In genomic region chr15:5238553-5238952, GRCm38 (mm10) we compare ENCODE assay signal across 19 mouse cellular contexts. TPM values are rescaled to one million over a fixed set of nuclear protein-coding genes. Genes with fewer than 3 reads are reported as not detected.
DNase-seq lines count a peak whose midpoint lies in the region; ATAC-seq and TF ChIP-seq lines count a peak whose summit lies in the region.
"Had no signal": no experiment of that assay in that cellular context is flagged by ENCODE, and none has a peak within 500 bp of the region (broad histone marks: within the 10 kb centered on the region; RNA-seq: fewer than 3 reads in every experiment).

No protein-coding gene starts in this region.

- DNase-seq in gastrocnemius, adult 2 months, result peak; percentile 25
- no peak for DNase-seq in gastrocnemius, adult 18-20 months (ENCODE audit: low spot score)
- DNase-seq in liver, postnatal 0 days, result no peak
- no peak for DNase-seq in liver, embryonic 11.5 days (ENCODE audit: low spot score)
- DNase-seq in spleen, adult 18-20 months, result no peak
- DNase-seq: adrenal gland, adult 8-10 months; cerebellum, postnatal 14 days; gastrocnemius, postnatal 25 days; kidney, postnatal 14 days; lung, adult 18-20 months; thymus, postnatal 36 days had no signal

- peaks cover 15% of the 10 kb centered on the region for H3K27me3 ChIP-seq in liver, postnatal 0 days (ENCODE audit: insufficient read depth, low read length)
- H3K27me3 ChIP-seq in liver, embryonic 11.5 days (replicated peaks; ENCODE audit: control insufficient read depth, insufficient read depth, low read length), result peaks cover 13% of the 10 kb centered on the region
- peaks cover 25% of the 10 kb centered on the region for H3K27me3 ChIP-seq in forebrain, embryonic 16.5 days (replicated peaks; ENCODE audit: control insufficient read depth, insufficient read depth, low read length)

- H3K9ac ChIP-seq in liver, postnatal 0 days (replicated peaks), result no peak overlapping the region
- no peak overlapping the region for H3K9ac ChIP-seq in liver, embryonic 11.5 days (ENCODE audit: low read depth, low read length)
- H3K9ac ChIP-seq in forebrain, embryonic 16.5 days (replicated peaks; ENCODE audit: low read depth, low read length), result no peak overlapping the region
- H3K9ac ChIP-seq: limb, embryonic 13.5 days; midbrain, embryonic 15.5 days had no signal

- no peak for TF ChIP-seq EP300 in liver, postnatal 0 days (IDR thresholded peaks at IDR 0.05; ENCODE audit: low read depth)

- WGBS in liver, postnatal 0 days (ENCODE audit: insufficient replicate concordance), result 80% methylated on average over 4 of the region's 4 CpGs
- 85% methylated on average over 4 of the region's 4 CpGs for WGBS in liver, embryonic 11.5 days
- 80% methylated on average over 4 of the region's 4 CpGs for WGBS in forebrain, embryonic 16.5 days

- no peak for ATAC-seq in liver, postnatal 0 days
- ATAC-seq in liver, embryonic 11.5 days (replicated peaks; ENCODE audit: low FRiP score), result no peak
- ATAC-seq in inflammation-experienced regulatory T-cells, adult 6 months, result peak; percentile 20
- ATAC-seq in forebrain, embryonic 16.5 days, result no peak
- ATAC-seq: midbrain, embryonic 15.5 days had no signal

- H3K9me3 ChIP-seq in liver, postnatal 0 days (ENCODE audit: low read length), result no peaks in the 10 kb centered on the region
- no peaks in the 10 kb centered on the region for H3K9me3 ChIP-seq in liver, embryonic 11.5 days (ENCODE audit: control insufficient read depth, low read length)
- H3K9me3 ChIP-seq in forebrain, embryonic 16.5 days (ENCODE audit: control insufficient read depth, low read length), result no peaks in the 10 kb centered on the region
- H3K9me3 ChIP-seq: embryonic facial prominence, embryonic 10.5 days; limb, embryonic 13.5 days; midbrain, embryonic 15.5 days had no signal

- 0 out of 2 replicates have a peak, but pooled peaks cover 3% of the 10 kb centered on the region for H3K36me3 ChIP-seq in liver, postnatal 0 days (replicated peaks; ENCODE audit: insufficient read depth, low read length)
- H3K36me3 ChIP-seq in liver, embryonic 11.5 days (ENCODE audit: control insufficient read depth, insufficient read depth, low read length), result no peaks in the 10 kb centered on the region
- no peaks in the 10 kb centered on the region for H3K36me3 ChIP-seq in forebrain, embryonic 16.5 days (ENCODE audit: control insufficient read depth, insufficient read depth)
- H3K36me3 ChIP-seq: embryonic facial prominence, embryonic 10.5 days; limb, embryonic 13.5 days; midbrain, embryonic 15.5 days had no signal

- H3K4me3 ChIP-seq in gastrocnemius, adult 2 months, result peak overlapping the region; percentile 92
- H3K4me3 ChIP-seq in liver, postnatal 0 days (ENCODE audit: low read depth, low read length), result no peak overlapping the region
- H3K4me3 ChIP-seq in liver, embryonic 11.5 days (ENCODE audit: low read depth, low read length), result no peak overlapping the region
- H3K4me3 ChIP-seq in brown adipose tissue, adult 24 weeks (ENCODE audit: insufficient read depth, low read depth, low read length), result 0 out of 2 replicates have a peak overlapping the region, but pooled peaks have one; percentile 26
- no peak overlapping the region for H3K4me3 ChIP-seq in forebrain, embryonic 16.5 days (replicated peaks; ENCODE audit: low read length)
- H3K4me3 ChIP-seq: embryonic facial prominence, embryonic 10.5 days; erythroblast, embryonic 14.5 days; limb, embryonic 13.5 days; midbrain, embryonic 15.5 days had no signal

- H3K4me1 ChIP-seq in liver, postnatal 0 days (ENCODE audit: insufficient read depth), result peaks cover 33% of the 10 kb centered on the region
- peaks cover 29% of the 10 kb centered on the region for H3K4me1 ChIP-seq in liver, embryonic 11.5 days (replicated peaks; ENCODE audit: control insufficient read depth, insufficient read depth, low read length)
- H3K4me1 ChIP-seq in brown adipose tissue, adult 24 weeks (ENCODE audit: control insufficient read depth, insufficient read depth, insufficient read length, low read length), result peaks cover 7% of the 10 kb centered on the region; the same call in 1 of the 2 replicates
- peaks cover 19% of the 10 kb centered on the region for H3K4me1 ChIP-seq in forebrain, embryonic 16.5 days (replicated peaks; ENCODE audit: control insufficient read depth, insufficient read depth, low read length)

- no peak for TF ChIP-seq CTCF in gastrocnemius, adult 2 months (IDR thresholded peaks at IDR 0.05)
- TF ChIP-seq CTCF in liver, postnatal 0 days (IDR thresholded peaks at IDR 0.05; ENCODE audit: low read depth), result no peak

- intact Hi-C loops in gastrocnemius, adult 2 months (cut with DNase I), result loop anchor here (5.0 kb wide), 1 partner anchor 839 kb away; no protein-coding TSS in a partner anchor

- H3K4me2 ChIP-seq in liver, postnatal 0 days (ENCODE audit: low read depth, low read length), result peak overlapping the region; percentile 11; the same call in 1 of the 2 replicates
- no peak overlapping the region; the same call in 1 of the 2 replicates for H3K4me2 ChIP-seq in liver, embryonic 11.5 days
- no peak overlapping the region for H3K4me2 ChIP-seq in forebrain, embryonic 16.5 days (ENCODE audit: low read length)
- H3K4me2 ChIP-seq: midbrain, embryonic 15.5 days had no signal

- H3K27ac ChIP-seq in gastrocnemius, adult 2 months, result peak overlapping the region; percentile 85
- no peak overlapping the region for H3K27ac ChIP-seq in liver, postnatal 0 days (ENCODE audit: low read depth)
- no peak overlapping the region for H3K27ac ChIP-seq in liver, embryonic 11.5 days (ENCODE audit: low read depth, low read length)
- H3K27ac ChIP-seq in brown adipose tissue, adult 24 weeks (replicated peaks; ENCODE audit: low read depth, low read length), result 0 out of 2 replicates have a peak overlapping the region, but pooled peaks have one; percentile 52
- H3K27ac ChIP-seq in forebrain, embryonic 16.5 days (ENCODE audit: low read length), result no peak overlapping the region
- H3K27ac ChIP-seq: embryonic facial prominence, embryonic 10.5 days; limb, embryonic 13.5 days; macrophage; midbrain, embryonic 15.5 days had no signal

RNA-seq across cellular contexts. Expression of gene Ptger4, which starts 5.4 kb away (rescaled TPM):
- 1 to 10 TPM; 1.2 to 1.9 TPM for total RNA-seq in gastrocnemius, adult 2 months (2021)
- under 1 TPM; 0.46 to 0.66 TPM for total RNA-seq in gastrocnemius, adult 18-20 months (2021)
- 0.99 and 1.5 TPM in 2 replicates for polyA plus RNA-seq in liver, postnatal 0 days (2015; fragmentation: Nextera tagmentation; extraction: Ambion mirVana)
- polyA plus RNA-seq in liver, embryonic 11.5 days (2014; fragmentation: Nextera tagmentation; extraction: Ambion mirVana), result 5.1 and 5.8 TPM in 2 replicates
- polyA plus RNA-seq in brown adipose tissue, adult 24 weeks (2012; ENCODE audit: insufficient read depth, insufficient read length, missing spikeins), result 2.6 and 3.1 TPM in 2 replicates
- polyA plus RNA-seq in inflammation-experienced regulatory T-cells, adult 6 months (2017; shearing (Covaris generic)), result 10 to 100 TPM; 25.0 to 27.1 (median 26.3) TPM
- 0.52 and 0.63 TPM in 2 replicates for polyA plus RNA-seq in forebrain, embryonic 16.5 days (2015; fragmentation: Nextera tagmentation; extraction: Ambion mirVana)

RNA-seq across cellular contexts. Expression of gene Ttc33, which starts 53.2 kb away (rescaled TPM):
- 10 to 100 TPM; 61.6 to 67.4 TPM for total RNA-seq in gastrocnemius, adult 2 months (2021)
- 10 to 100 TPM; 69.0 to 74.1 TPM for total RNA-seq in gastrocnemius, adult 18-20 months (2021)
- 16.3 and 16.5 TPM in 2 replicates for polyA plus RNA-seq in liver, postnatal 0 days (2015; fragmentation: Nextera tagmentation; extraction: Ambion mirVana)
- polyA plus RNA-seq in liver, embryonic 11.5 days (2014; fragmentation: Nextera tagmentation; extraction: Ambion mirVana), result 29.2 and 32.3 TPM in 2 replicates
- polyA plus RNA-seq in brown adipose tissue, adult 24 weeks (2012; ENCODE audit: insufficient read depth, insufficient read length, missing spikeins), result 18.9 and 23.4 TPM in 2 replicates
- polyA plus RNA-seq in inflammation-experienced regulatory T-cells, adult 6 months (2017; shearing (Covaris generic)), result 10 to 100 TPM; 58.5 to 62.4 (median 61.3) TPM
- 64.6 and 70.7 TPM in 2 replicates for polyA plus RNA-seq in forebrain, embryonic 16.5 days (2015; fragmentation: Nextera tagmentation; extraction: Ambion mirVana)

Comparison
In these comparisons a context has a peak if more than half of its experiments do, and no peak if none do; other contexts are left out.
1. H3K27ac ChIP-seq: peak in gastrocnemius, adult 2 months (single experiment) and brown adipose tissue, adult 24 weeks (single experiment); none in liver, postnatal 0 days (single experiment), liver, embryonic 11.5 days (single experiment) and forebrain, embryonic 16.5 days (single experiment).
2. H3K4me3 ChIP-seq: peak in gastrocnemius, adult 2 months (single experiment) and brown adipose tissue, adult 24 weeks (single experiment); none in liver, postnatal 0 days (single experiment), liver, embryonic 11.5 days (single experiment) and forebrain, embryonic 16.5 days (single experiment).